Mouse (Mus musculus) liver, embryonic 14 days (tissue): ENCODE data around the gene Htatsf1. TPM values are rescaled to one million over a fixed set of nuclear protein-coding genes. Genes with fewer than 3 reads are reported as not detected.

Experiments used
- polyA plus RNA-seq: library from polyadenylated mRNA; depleted of rRNA; stranded (reverse); fragments of >200 nt; gene quantifications from 2 replicates; pipeline ENCODE4 v1.2.3, GENCODE M21; 2012; rRNA removed

Htatsf1 gene
- polyA plus RNA-seq: 12.8 and 13.8 TPM in 2 replicates

GRCm38 (mm10) chrX:57053174-57053992 lies at the start of gene Htatsf1:
Gene Htatsf1, plus strand, starts transcription at chrX:57053583.

GRCm38 (mm10) chrX:57042774-57043173 lies 10.6 kb upstream of the Htatsf1 start, which contains the start of gene Brs3:
Gene Brs3, plus strand, starts transcription at chrX:57043074.

GRCm38 (mm10) chrX:57087806-57088205 lies 34.4 kb downstream of the Htatsf1 start, which contains the start of gene Vgll1:
Gene Vgll1, plus strand, starts transcription at chrX:57088106.

Other genes with a start within 250 kb of the Htatsf1 start
- 0.10 and 0.15 TPM in 2 replicates for gene Map7d3, start 231.3 kb upstream of the Htatsf1 start, polyA plus RNA-seq
- not detected in 2 replicates for gene Adgrg4, start 183.4 kb upstream of the Htatsf1 start, polyA plus RNA-seq
- not detected in 2 replicates for gene Brs3, start 10.5 kb upstream of the Htatsf1 start, polyA plus RNA-seq
- gene Vgll1, start 34.5 kb downstream of the Htatsf1 start, polyA plus RNA-seq: 0.02 TPM in 1 of 2 replicates, not detected in the other
- gene Cd40lg, start 158.6 kb downstream of the Htatsf1 start, polyA plus RNA-seq: not detected in 2 replicates